Mouse (Mus musculus) stomach, postnatal 0 days (tissue): ENCODE measurements around the gene Pkp4. TPM values are rescaled to one million over a fixed set of nuclear protein-coding genes. Genes with fewer than 3 reads are reported as not detected.
"Not testable (repeated sequence)": the region's sequence is repeated elsewhere in the genome, so short reads cannot be mapped to it uniquely, and the experiment has no call there.

Source experiments
- ATAC-seq: fragments of 200-750 bp; cut with Nextera tagmentation; 2 replicates; pipeline ENCODE4 v1.8.0; 2017; ENCODE audit not compliant: low FRiP score, low TSS enrichment
- DNase-seq: peaks from one replicate; pipeline ENCODE4 v3.0.0-alpha.2; 2016; ENCODE audit warnings: low spot score
- H3K27ac ChIP-seq: fragments of 300-500 bp; sonication (generic); replicated peaks from 2 replicates; pipeline ENCODE4 v1.5.1; 2014; ENCODE audit warnings: mild to moderate bottlenecking, control low read depth
- H3K27me3 ChIP-seq: fragments of 300-500 bp; sonication (generic); 2 replicates; pipeline ENCODE4 v1.6.1; 2014; ENCODE audit warnings: low read length; ENCODE audit not compliant: control insufficient read depth, insufficient read depth
- H3K36me3 ChIP-seq: fragments of 300-500 bp; sonication (generic); 2 replicates; pipeline ENCODE4 v1.6.1; 2014; ENCODE audit warnings: low read length, mixed read lengths; ENCODE audit not compliant: control insufficient read depth, insufficient read depth
- H3K4me1 ChIP-seq: fragments of 300-500 bp; sonication (generic); replicated peaks from 2 replicates; pipeline ENCODE4 v1.6.1; 2014; ENCODE audit warnings: antibody characterized with exemption; ENCODE audit not compliant: control insufficient read depth, insufficient read depth
- H3K4me2 ChIP-seq: fragments of 300-500 bp; sonication (generic); replicated peaks from 2 replicates; pipeline ENCODE4 v1.6.1; 2014; ENCODE audit warnings: low read depth, mild to moderate bottlenecking, control low read depth, moderate library complexity
- H3K4me3 ChIP-seq: fragments of 300-500 bp; sonication (generic); 2 replicates; pipeline ENCODE4 v1.5.1; 2014; ENCODE audit warnings: low read depth, low read length, control low read depth
- H3K9ac ChIP-seq: fragments of 300-500 bp; sonication (generic); 2 replicates; pipeline ENCODE4 v1.6.1; 2014; ENCODE audit warnings: mild to moderate bottlenecking, low read length, control low read depth, mixed read lengths
- H3K9me3 ChIP-seq: fragments of 300-500 bp; sonication (generic); 2 replicates; pipeline ENCODE4 v1.6.1; 2016; ENCODE audit warnings: low read length; ENCODE audit not compliant: control insufficient read depth
- CTCF ChIP-seq: IDR thresholded peaks from 2 replicates; pipeline ENCODE4 v1.5.1; 2016; ENCODE audit warnings: antibody characterized with exemption, low read depth, mild to moderate bottlenecking, moderate library complexity
- EP300 ChIP-seq: optimal IDR thresholded peaks from 2 replicates; pipeline ENCODE3; 2016; ENCODE audit warnings: antibody characterized with exemption
- WGBS: fragments of 180-500 bp; shearing (Covaris S2); extraction: QIAGEN DNeasy Blood & Tissue Kit; methylation state at CpG from one replicate; pipeline ENCODE4 v1.1.7; 2014; 5-methylcytosine and 5-hydroxymethylcytosine counted together
- polyA plus RNA-seq: library from polyadenylated mRNA; unstranded; fragments of >200 nt; fragmentation: Nextera tagmentation; extraction: Ambion mirVana; gene quantifications from 2 replicates; pipeline ENCODE4 v1.2.1, GENCODE M21; 2015

The Pkp4 gene
- polyA plus RNA-seq, 1 experiment from 2014 or later, result 16.9 TPM

- TF ChIP-seq EP300 (no peak), CTCF (no peak)
- Histone ChIP-seq H3K27me3 (no peaks in the 10 kb centered on the region), H3K9ac (no peak overlapping the region), H3K36me3 (no peaks in the 10 kb centered on the region), H3K9me3 (no peaks in the 10 kb centered on the region), H3K4me1 (no peaks in the 10 kb centered on the region), H3K4me2 (no peak overlapping the region), H3K4me3 (no peak overlapping the region), H3K27ac (no peak overlapping the region)
- no peak for ATAC-seq
- WGBS, result 87% methylated on average over 5 of the region's 5 CpGs
- no peak for DNase-seq
Measured at GRCm38 (mm10) chr2:59389971-59390370, 229.3 kb downstream of the Pkp4 start.

GRCm38 (mm10) chr2:59393177-59393576 lies 232.5 kb downstream of the Pkp4 start:
- Histone ChIP-seq H3K4me1 (no peaks in the 10 kb centered on the region), H3K27me3 (no peaks in the 10 kb centered on the region), H3K36me3 (no peaks in the 10 kb centered on the region), H3K27ac (no peak overlapping the region), H3K9ac (no peak overlapping the region), H3K4me3 (no peak overlapping the region), H3K9me3 (no peaks in the 10 kb centered on the region), H3K4me2 (no peak overlapping the region)
- ATAC-seq, result no peak
- WGBS, result 53% methylated on average over 1 of the region's 1 CpGs
- no peak for TF ChIP-seq CTCF
- no peak for TF ChIP-seq EP300
- no peak for DNase-seq

GRCm38 (mm10) chr2:59394651-59395050 lies 234.0 kb downstream of the Pkp4 start:
- no peaks in the 10 kb centered on the region for H3K9me3 ChIP-seq
- WGBS, result 96% methylated on average over 4 of the region's 4 CpGs
- no peak for DNase-seq
- H3K4me3 ChIP-seq, result no peak overlapping the region
- H3K27ac ChIP-seq, result no peak overlapping the region
- H3K27me3 ChIP-seq, result no peaks in the 10 kb centered on the region
- no peak overlapping the region for H3K4me2 ChIP-seq
- no peaks in the 10 kb centered on the region for H3K4me1 ChIP-seq
- ATAC-seq, result no peak
- no peaks in the 10 kb centered on the region for H3K36me3 ChIP-seq
- H3K9ac ChIP-seq, result no peak overlapping the region
- no peak for TF ChIP-seq CTCF
- no peak for TF ChIP-seq EP300

GRCm38 (mm10) chr2:59395160-59395650 lies 234.6 kb downstream of the Pkp4 start:
- 50% methylated on average over 1 of the region's 1 CpGs for WGBS
- not testable (repeated sequence) for DNase-seq, H3K4me1 ChIP-seq, H3K9ac ChIP-seq, H3K4me3 ChIP-seq, ATAC-seq, H3K36me3 ChIP-seq, H3K27ac ChIP-seq, H3K4me2 ChIP-seq, H3K27me3 ChIP-seq, H3K9me3 ChIP-seq

GRCm38 (mm10) chr2:59396555-59396954 lies 235.9 kb downstream of the Pkp4 start:
- TF ChIP-seq CTCF (no peak), EP300 (no peak)
- ATAC-seq, result no peak
- DNase-seq, result no peak

GRCm38 (mm10) chr2:59397531-59397930 lies 236.9 kb downstream of the Pkp4 start:
- ATAC-seq (no peak), DNase-seq (no peak)
- no peaks in the 10 kb centered on the region for H3K36me3 ChIP-seq
- H3K4me2 ChIP-seq, result no peak overlapping the region
- H3K4me1 ChIP-seq, result no peaks in the 10 kb centered on the region
- H3K27me3 ChIP-seq, result no peaks in the 10 kb centered on the region
- H3K9me3 ChIP-seq, result no peaks in the 10 kb centered on the region
- TF ChIP-seq EP300 (no peak), CTCF (no peak)
- no peak overlapping the region for H3K9ac ChIP-seq
- no peak overlapping the region for H3K4me3 ChIP-seq
- no peak overlapping the region for H3K27ac ChIP-seq

More at GRCm38 (mm10) chr2:59396555-59396954, 235.9 kb downstream of the Pkp4 start:
- no peak overlapping the region for H3K27ac ChIP-seq
- no peaks in the 10 kb centered on the region for H3K9me3 ChIP-seq
- 78% methylated on average over 1 of the region's 1 CpGs for WGBS
- H3K9ac ChIP-seq, result no peak overlapping the region
- H3K36me3 ChIP-seq, result no peaks in the 10 kb centered on the region
- no peaks in the 10 kb centered on the region for H3K4me1 ChIP-seq
- H3K4me2 ChIP-seq, result no peak overlapping the region
- no peaks in the 10 kb centered on the region for H3K27me3 ChIP-seq
- no peak overlapping the region for H3K4me3 ChIP-seq
